Mouse (Mus musculus): Measurements from ENCODE around the gene Itln1. TPM values are rescaled to one million over a fixed set of nuclear protein-coding genes. Genes with fewer than 3 reads are reported as not detected.
"Not testable (repeated sequence)": the region's sequence is repeated elsewhere in the genome, so short reads cannot be mapped to it uniquely, and the experiment has no call there.

Gene Itln1
- polyA plus RNA-seq, 1 experiment from 2014 or later: not detected

DNA sequence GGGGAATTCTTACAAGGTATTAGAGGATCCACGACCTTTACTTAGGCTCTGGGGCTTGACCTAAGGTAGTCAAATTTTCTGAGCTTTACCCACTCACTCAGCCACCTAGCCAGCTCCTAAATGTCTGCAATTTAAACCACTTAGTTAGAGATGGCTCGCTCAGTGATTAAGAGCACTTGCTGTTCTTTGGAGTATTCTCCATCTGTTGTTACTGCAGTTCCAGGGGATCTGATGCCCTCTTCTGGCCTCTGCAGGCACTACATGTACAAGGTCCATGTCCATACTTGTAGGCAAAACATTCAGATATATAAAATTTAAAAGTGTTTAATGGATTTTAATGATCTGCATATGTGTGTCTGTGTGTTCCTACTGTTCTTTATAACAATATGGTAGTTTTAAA is 56.1 kb downstream of the Itln1 start:
- H3K9ac ChIP-seq: no peak overlapping the region
- ATAC-seq (ENCODE audit: insufficient read depth): no peak
- WGBS (ENCODE audit: insufficient replicate concordance): 32% methylated on average over 2 of the region's 2 CpGs
- no peak overlapping the region for H3K4me3 ChIP-seq (replicated peaks)
- no peak overlapping the region for H3K4me2 ChIP-seq
- no peaks in the 10 kb centered on the region for H3K27me3 ChIP-seq
- H3K4me1 ChIP-seq (replicated peaks): peaks cover 11% of the 10 kb centered on the region; the same call in 1 of the 2 replicates
- H3K36me3 ChIP-seq (replicated peaks): no peaks in the 10 kb centered on the region
- H3K27ac ChIP-seq (replicated peaks): no peak overlapping the region
- peaks cover 4% of the 10 kb centered on the region; the same call in 1 of the 2 replicates for H3K9me3 ChIP-seq (replicated peaks)

DNA sequence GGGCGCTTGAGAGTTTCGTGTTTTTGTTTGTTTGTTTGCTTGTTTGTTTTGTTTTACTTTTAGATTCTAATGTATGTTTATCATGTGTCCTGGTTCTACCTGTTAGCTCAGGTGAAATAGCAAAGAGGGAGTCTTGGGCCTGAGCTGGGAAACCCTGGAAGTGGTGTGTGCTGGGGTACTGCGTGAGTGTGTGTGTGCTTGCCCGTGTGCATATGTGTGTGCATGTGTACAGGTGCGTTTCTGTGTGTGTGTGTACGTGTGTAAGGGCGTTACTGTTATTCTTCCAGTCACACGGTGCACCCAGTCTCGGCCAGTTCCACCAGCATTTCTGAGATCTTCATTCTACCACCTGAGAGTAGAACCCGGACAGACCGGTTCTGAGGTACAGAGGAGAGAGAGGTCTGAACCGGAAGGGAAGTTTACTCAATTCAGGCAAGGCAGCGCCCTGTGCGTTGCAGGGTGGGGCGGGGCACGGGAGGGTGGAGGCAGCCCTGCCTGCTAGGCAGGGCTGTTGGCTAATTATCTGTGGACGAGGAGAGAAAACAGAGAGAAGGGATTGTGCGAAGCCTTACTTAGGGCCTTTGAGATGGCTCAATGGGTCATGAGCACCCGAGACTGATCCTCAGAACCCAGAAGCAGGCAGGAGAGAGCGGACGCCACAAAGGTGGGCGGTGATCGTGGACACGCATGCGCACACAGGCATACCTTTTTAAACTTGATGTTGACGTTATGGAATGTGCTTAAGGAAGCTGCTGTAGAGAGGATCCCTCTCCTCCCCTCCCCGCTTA is 57.1 kb downstream of the Itln1 start:
- Histone ChIP-seq H3K9ac (no peak overlapping the region), H3K27ac (replicated peaks) (peak overlapping the region; percentile 34; the same call in 1 of the 2 replicates)
- 46% methylated on average over 27 of the region's 27 CpGs for WGBS (ENCODE audit: insufficient replicate concordance)

DNA sequence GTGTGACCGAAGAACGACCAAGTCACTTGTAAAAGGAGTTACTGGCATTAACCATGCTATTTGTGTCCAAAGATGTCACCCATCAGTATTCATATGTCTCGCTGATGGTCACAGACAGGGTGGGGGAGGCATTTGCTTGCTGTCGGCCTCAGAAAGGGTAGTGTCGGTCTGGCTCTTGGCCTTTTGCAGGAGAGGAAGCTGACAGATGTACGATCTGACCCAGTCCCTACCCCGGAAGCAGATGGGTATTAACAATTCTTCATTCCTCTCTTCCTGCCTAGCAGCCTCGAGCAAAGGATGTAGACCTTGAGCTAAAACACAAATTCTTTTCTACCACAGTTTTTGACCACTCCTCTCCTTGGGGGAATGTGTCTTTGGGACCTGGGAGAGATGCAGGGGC is 58.0 kb downstream of the Itln1 start:
- H3K27ac ChIP-seq (replicated peaks): no peak overlapping the region
- 55% methylated on average over 8 of the region's 8 CpGs for WGBS (ENCODE audit: insufficient replicate concordance)
- peaks cover 11% of the 10 kb centered on the region; the same call in 1 of the 2 replicates for H3K4me1 ChIP-seq (replicated peaks)
- no peaks in the 10 kb centered on the region for H3K36me3 ChIP-seq (replicated peaks)
- H3K9me3 ChIP-seq (replicated peaks): no peaks in the 10 kb centered on the region
- H3K4me2 ChIP-seq: no peak overlapping the region
- no peak for ATAC-seq (ENCODE audit: insufficient read depth)
- H3K9ac ChIP-seq: no peak overlapping the region
- H3K27me3 ChIP-seq: no peaks in the 10 kb centered on the region
- H3K4me3 ChIP-seq (replicated peaks): no peak overlapping the region

More for the DNA sequence above, 57.1 kb downstream of the Itln1 start:
- H3K36me3 ChIP-seq (replicated peaks): no peaks in the 10 kb centered on the region
- peak; percentile 64 for ATAC-seq (ENCODE audit: insufficient read depth)
- peak overlapping the region; percentile 35 for H3K4me3 ChIP-seq (replicated peaks)
- peak overlapping the region; percentile 55 for H3K4me2 ChIP-seq
- no peaks in the 10 kb centered on the region for H3K27me3 ChIP-seq
- H3K9me3 ChIP-seq (replicated peaks): peaks cover 3% of the 10 kb centered on the region; the same call in 1 of the 2 replicates
- peaks cover 11% of the 10 kb centered on the region; the same call in 1 of the 2 replicates for H3K4me1 ChIP-seq (replicated peaks)

DNA sequence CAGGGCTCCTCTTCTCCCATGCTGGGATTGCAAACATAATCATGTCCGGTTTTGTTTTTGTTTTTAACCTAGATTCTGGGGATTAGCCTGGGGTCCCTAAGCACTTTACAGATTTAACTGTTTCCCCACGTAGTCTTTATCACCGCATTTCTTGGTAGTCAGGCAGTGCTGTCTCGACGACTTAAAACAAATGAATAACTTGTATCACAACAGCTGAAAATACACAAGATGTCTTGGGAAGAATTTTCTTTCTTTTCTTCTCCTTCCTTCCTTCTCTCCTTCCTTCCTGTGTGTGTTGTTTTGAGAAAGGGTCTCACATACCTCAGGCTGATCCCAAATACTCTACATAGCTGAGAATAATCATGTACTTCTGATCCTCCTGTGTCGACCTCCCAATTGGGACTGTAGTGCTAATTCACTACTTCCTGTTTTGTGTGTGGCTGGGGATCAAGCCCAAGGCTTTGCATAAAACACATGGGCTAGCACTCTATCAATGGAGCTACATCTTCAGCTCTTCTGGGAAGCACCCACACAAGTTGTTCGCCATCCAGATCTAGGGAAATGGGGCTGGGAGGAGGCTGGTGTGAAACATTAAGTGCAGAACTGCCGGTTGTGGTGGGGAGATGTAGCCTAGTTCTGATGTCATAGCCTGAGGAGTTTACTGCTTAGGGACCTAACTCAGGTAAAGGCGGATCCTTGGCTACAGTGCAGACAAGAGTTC is 61.0 kb downstream of the Itln1 start:
- H3K27me3 ChIP-seq: no peaks in the 10 kb centered on the region
- no peak overlapping the region for H3K4me3 ChIP-seq (replicated peaks)
- ATAC-seq (ENCODE audit: insufficient read depth): no peak
- H3K9ac ChIP-seq: no peak overlapping the region
- H3K4me2 ChIP-seq: no peak overlapping the region
- 38% methylated on average over 9 of the region's 9 CpGs for WGBS (ENCODE audit: insufficient replicate concordance)
- H3K4me1 ChIP-seq (replicated peaks): peaks cover 15% of the 10 kb centered on the region; the same call in 1 of the 2 replicates
- no peaks in the 10 kb centered on the region for H3K9me3 ChIP-seq (replicated peaks)
- H3K36me3 ChIP-seq (replicated peaks): no peaks in the 10 kb centered on the region
- no peak overlapping the region for H3K27ac ChIP-seq (replicated peaks)

DNA sequence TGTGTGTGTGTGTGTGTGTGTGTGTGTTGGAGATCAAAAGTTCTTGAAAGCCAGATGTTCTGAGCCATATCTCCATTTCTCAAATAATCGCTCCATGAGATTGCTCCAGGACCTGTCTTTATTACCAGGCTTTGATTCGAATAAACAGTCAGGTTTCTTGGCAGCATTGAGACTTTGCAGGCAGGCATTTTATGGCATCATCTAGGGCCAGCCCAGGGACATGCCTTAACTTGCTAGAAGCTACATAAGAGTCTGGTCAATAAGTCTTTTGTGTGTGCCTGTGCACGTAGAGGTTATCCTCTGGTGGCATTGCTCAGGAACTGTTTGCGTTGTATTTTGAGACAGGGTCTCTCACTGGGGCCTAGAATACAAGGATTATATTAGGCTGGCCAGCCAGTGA is 61.6 kb downstream of the Itln1 start:
- H3K4me1 ChIP-seq (replicated peaks): peaks cover 15% of the 10 kb centered on the region; the same call in 1 of the 2 replicates
- no peak for ATAC-seq (ENCODE audit: insufficient read depth)
- WGBS (ENCODE audit: insufficient replicate concordance): 65% methylated on average over 4 of the region's 4 CpGs
- H3K36me3 ChIP-seq (replicated peaks): no peaks in the 10 kb centered on the region
- no peaks in the 10 kb centered on the region for H3K9me3 ChIP-seq (replicated peaks)
- no peak overlapping the region for H3K4me3 ChIP-seq (replicated peaks)
- H3K4me2 ChIP-seq: no peak overlapping the region
- H3K9ac ChIP-seq: no peak overlapping the region
- H3K27ac ChIP-seq (replicated peaks): no peak overlapping the region
- no peaks in the 10 kb centered on the region for H3K27me3 ChIP-seq

DNA sequence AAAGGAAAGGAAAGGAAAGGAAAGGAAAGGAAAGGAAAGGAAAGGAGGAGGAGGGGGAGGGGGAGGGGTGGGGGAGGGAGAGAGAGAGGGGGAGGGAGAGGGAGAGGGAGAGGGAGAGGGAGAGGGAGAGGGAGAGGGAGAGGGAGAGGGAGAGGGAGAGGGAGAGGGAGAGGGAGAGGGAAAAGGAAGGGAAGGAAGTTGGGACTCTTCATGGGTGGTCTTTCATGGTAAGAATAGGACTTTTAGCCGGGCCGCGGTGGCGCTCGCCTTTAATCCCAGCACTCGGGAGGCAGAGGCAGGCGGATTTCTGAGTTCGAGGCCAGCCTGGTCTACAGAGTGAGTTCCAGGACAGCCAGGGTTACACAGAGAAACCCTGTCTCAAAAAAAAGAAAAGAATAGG is 63.2 kb downstream of the Itln1 start:
- H3K36me3 ChIP-seq (replicated peaks); H3K27ac ChIP-seq (replicated peaks); H3K4me2 ChIP-seq; H3K4me3 ChIP-seq (replicated peaks); ATAC-seq (ENCODE audit: insufficient read depth); H3K9me3 ChIP-seq (replicated peaks); H3K4me1 ChIP-seq (replicated peaks); H3K9ac ChIP-seq; H3K27me3 ChIP-seq: not testable (repeated sequence)
- 81% methylated on average over 8 of the region's 8 CpGs for WGBS (ENCODE audit: insufficient replicate concordance)

DNA sequence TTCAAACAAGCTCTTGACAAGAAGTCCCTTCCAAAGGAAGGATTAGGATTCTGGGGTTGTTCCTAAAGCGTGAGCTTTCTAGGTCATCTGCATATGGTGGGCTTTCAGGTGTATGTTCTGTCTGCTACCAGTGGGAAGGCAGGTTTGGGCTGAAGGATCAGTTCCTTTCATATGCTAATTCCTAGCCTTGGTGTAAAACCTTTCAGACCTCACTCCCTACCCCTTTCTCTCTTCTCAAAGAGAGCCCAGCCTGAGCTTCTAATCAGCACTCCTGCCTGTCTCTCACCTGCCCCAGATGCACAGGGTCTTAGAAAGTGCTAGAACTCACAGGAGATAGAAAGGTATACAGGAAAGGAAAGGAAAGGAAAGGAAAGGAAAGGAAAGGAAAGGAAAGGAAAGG is 63.6 kb downstream of the Itln1 start:
- Histone ChIP-seq H3K9me3 (replicated peaks) (no peaks in the 10 kb centered on the region), H3K9ac (no peak overlapping the region), H3K27ac (replicated peaks) (no peak overlapping the region), H3K4me3 (replicated peaks) (no peak overlapping the region), H3K36me3 (replicated peaks) (no peaks in the 10 kb centered on the region), H3K4me1 (replicated peaks) (0 out of 2 replicates have a peak, but pooled peaks cover 7% of the 10 kb centered on the region), H3K27me3 (no peaks in the 10 kb centered on the region), H3K4me2 (no peak overlapping the region)
- ATAC-seq (ENCODE audit: insufficient read depth): no peak
- 56% methylated on average over 1 of the region's 1 CpGs for WGBS (ENCODE audit: insufficient replicate concordance)

DNA sequence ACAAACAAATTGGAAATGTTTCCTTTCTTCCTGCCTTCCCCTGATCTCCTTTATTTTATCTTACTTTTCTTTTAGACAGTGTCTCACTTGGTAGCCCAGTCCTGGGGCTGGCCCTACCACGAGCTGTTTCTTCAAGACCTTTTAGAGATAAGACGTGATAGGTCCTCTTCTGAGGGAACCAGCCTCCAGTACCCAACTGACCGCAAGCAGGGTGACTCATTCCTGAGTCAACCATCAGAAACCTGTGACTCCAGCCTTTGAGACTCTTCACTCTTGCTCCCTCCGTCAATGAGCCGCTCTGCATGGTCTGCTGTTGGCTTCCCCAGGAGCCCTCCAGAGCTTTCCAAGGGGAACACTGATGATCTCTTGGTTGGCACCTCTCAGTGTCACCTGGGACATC is 64.2 kb downstream of the Itln1 start:
- 34% methylated on average over 5 of the region's 5 CpGs for WGBS (ENCODE audit: insufficient replicate concordance)
- H3K27ac ChIP-seq (replicated peaks): no peak overlapping the region
- ATAC-seq (ENCODE audit: insufficient read depth): no peak

DNA sequence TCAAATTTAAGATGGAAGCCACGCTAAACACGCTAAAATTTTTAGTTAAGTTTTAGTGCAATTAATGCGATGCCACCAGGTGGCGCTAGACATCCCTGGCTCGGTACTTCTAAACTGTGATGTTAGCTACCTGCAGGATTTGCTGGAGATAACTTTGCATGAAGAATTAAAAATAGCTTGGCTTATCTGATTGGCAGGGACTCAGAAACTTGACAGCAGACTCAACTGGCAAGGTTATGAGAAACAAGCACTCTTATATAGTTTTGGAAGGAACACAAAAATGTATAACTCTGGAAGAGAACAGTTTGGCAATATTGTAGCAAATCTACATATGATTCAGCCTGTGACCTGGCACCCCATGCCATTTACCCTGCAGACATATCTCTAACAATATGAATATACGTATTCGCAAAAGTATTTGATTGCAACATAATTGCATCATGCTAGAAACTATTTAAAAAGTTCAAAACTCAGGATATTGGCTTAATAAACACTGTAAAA is 64.7 kb downstream of the Itln1 start:
- no peak overlapping the region for H3K9ac ChIP-seq
- no peak for ATAC-seq (ENCODE audit: insufficient read depth)
- H3K27me3 ChIP-seq: no peaks in the 10 kb centered on the region
- H3K4me2 ChIP-seq: no peak overlapping the region
- H3K9me3 ChIP-seq (replicated peaks): no peaks in the 10 kb centered on the region
- 19% methylated on average over 7 of the region's 7 CpGs for WGBS (ENCODE audit: insufficient replicate concordance)
- H3K27ac ChIP-seq (replicated peaks): no peak overlapping the region
- 0 out of 2 replicates have a peak, but pooled peaks cover 7% of the 10 kb centered on the region for H3K4me1 ChIP-seq (replicated peaks)
- H3K36me3 ChIP-seq (replicated peaks): no peaks in the 10 kb centered on the region
- no peak overlapping the region for H3K4me3 ChIP-seq (replicated peaks)

More for the DNA sequence above, 64.2 kb downstream of the Itln1 start:
- Histone ChIP-seq H3K4me1 (replicated peaks) (0 out of 2 replicates have a peak, but pooled peaks cover 7% of the 10 kb centered on the region), H3K9me3 (replicated peaks) (no peaks in the 10 kb centered on the region), H3K36me3 (replicated peaks) (no peaks in the 10 kb centered on the region), H3K9ac (no peak overlapping the region), H3K4me2 (no peak overlapping the region), H3K27me3 (no peaks in the 10 kb centered on the region), H3K4me3 (replicated peaks) (no peak overlapping the region)

DNA sequence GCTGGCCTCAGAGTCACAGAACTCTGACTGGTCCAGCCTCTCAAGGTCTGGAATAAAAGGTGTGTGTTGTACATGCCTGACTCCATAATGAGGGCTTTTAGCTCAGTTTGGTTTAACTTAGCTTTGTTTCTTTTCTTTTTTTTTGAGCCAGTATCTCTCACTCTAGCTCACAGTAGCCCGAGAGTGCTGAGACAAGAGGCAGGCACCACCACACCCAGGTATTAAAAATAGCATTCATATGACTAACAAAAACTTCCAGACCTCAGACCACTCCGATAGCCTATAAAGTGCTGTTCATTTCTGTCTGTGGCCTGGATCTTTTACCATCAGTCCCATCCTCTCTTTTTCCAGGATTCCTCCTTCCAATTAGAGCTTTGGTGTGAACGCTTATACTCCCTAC is 65.4 kb downstream of the Itln1 start:
- ATAC-seq (ENCODE audit: insufficient read depth): no peak
- 61% methylated on average over 3 of the region's 3 CpGs for WGBS (ENCODE audit: insufficient replicate concordance)
- no peaks in the 10 kb centered on the region for H3K27me3 ChIP-seq
- H3K4me2 ChIP-seq: no peak overlapping the region
- H3K9me3 ChIP-seq (replicated peaks): no peaks in the 10 kb centered on the region
- no peak overlapping the region for H3K27ac ChIP-seq (replicated peaks)
- no peak overlapping the region for H3K9ac ChIP-seq
- no peak overlapping the region for H3K4me3 ChIP-seq (replicated peaks)
- no peaks in the 10 kb centered on the region for H3K36me3 ChIP-seq (replicated peaks)
- 0 out of 2 replicates have a peak, but pooled peaks cover 7% of the 10 kb centered on the region for H3K4me1 ChIP-seq (replicated peaks)

Data from liver, embryonic 15.5 days (tissue).